Comparison of ENCODE assay signal across 8 mouse cellular contexts in the genomic region with DNA sequence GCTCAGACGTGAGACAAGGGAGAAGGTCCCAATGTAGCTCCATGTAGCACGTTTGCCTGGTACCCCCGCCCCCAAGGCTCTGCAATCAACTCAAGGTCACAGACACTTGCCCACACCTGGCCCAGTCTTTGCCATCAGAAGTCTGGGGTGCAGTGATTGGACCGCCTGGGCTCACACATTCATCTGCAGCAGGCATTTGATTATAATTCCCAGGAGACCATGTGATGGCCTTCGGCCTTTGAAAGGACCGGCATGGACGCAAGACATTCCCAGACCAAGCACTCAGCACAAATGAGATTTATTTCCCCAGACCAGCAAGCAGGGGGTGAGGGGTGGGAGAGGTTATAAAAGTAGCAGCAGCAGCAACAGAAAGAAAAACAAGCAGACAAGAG. TPM values are rescaled to one million over a fixed set of nuclear protein-coding genes. Genes with fewer than 3 reads are reported as not detected.
DNase-seq lines count a peak whose midpoint lies in the region; ATAC-seq lines count a peak whose summit lies in the region.

No protein-coding gene starts in this region.

- 13% methylated on average over 7 of the region's 7 CpGs for WGBS in lung, embryonic 15.5 days

- no peak overlapping the region for H3K4me3 ChIP-seq in lung, embryonic 15.5 days
- no peak overlapping the region for H3K4me3 ChIP-seq in brown adipose tissue, adult 24 weeks (ENCODE audit: insufficient read depth, low read depth, low read length)

- DNase-seq in lung, postnatal 36 days, result no peak
- peak; percentile 81 for DNase-seq in kidney, adult 18-20 months
- DNase-seq in lung, postnatal 4 days, result peak; percentile 48 to 59
- no peak for DNase-seq in gastrocnemius, postnatal 4 days (ENCODE audit: low spot score in 2 of 2)
- no peak for DNase-seq in thymus, adult 18-20 months

- peak overlapping the region; percentile 50; the same call in 1 of the 2 replicates for H3K4me2 ChIP-seq in lung, embryonic 15.5 days

- peaks cover 5% of the 10 kb centered on the region; the same call in 1 of the 2 replicates for H3K36me3 ChIP-seq in lung, embryonic 15.5 days

- no peaks in the 10 kb centered on the region for H3K27me3 ChIP-seq in lung, embryonic 15.5 days

- peak; percentile 37; the same call in 1 of the 2 replicates for ATAC-seq in lung, embryonic 15.5 days (ENCODE audit: borderline replicate concordance, extremely low read depth, low FRiP score, low TSS enrichment)
- ATAC-seq in megakaryocyte progenitor cell, adult 5-6 weeks (replicated peaks; ENCODE audit: poor library complexity), result no peak

- peak overlapping the region; percentile 88 for H3K27ac ChIP-seq in lung, embryonic 15.5 days
- H3K27ac ChIP-seq in brown adipose tissue, adult 24 weeks (replicated peaks; ENCODE audit: low read depth, low read length), result peak overlapping the region; percentile 97

- H3K9ac ChIP-seq in lung, embryonic 15.5 days, result no peak overlapping the region

- no peaks in the 10 kb centered on the region for H3K9me3 ChIP-seq in lung, embryonic 15.5 days

- H3K4me1 ChIP-seq in lung, embryonic 15.5 days, result peaks cover 21% of the 10 kb centered on the region
- H3K4me1 ChIP-seq in brown adipose tissue, adult 24 weeks (ENCODE audit: control insufficient read depth, insufficient read depth, insufficient read length, low read length), result peaks cover 14% of the 10 kb centered on the region

RNA-seq across cellular contexts. Expression of gene Tatdn2, which starts 6.8 kb away (rescaled TPM):
- 0.37 and 0.67 TPM in 2 replicates for polyA plus RNA-seq in lung, embryonic 15.5 days (2015; fragmentation: Nextera tagmentation; extraction: Ambion mirVana)
- polyA plus RNA-seq in brown adipose tissue, adult 24 weeks (2012; ENCODE audit: insufficient read depth, insufficient read length, missing spikeins), result 18.0 and 29.7 TPM in 2 replicates
- total RNA-seq in megakaryocyte progenitor cell, adult 5-6 weeks (2015), result 21.3 and 24.4 TPM in 2 replicates
- total RNA-seq in megakaryocyte progenitor cell, adult 5-6 weeks (2017), result 108 and 112 TPM in 2 replicates
- 10 to 100 TPM; 39.9 to 45.0 TPM for total RNA-seq in gastrocnemius, postnatal 4 days (2021)

RNA-seq across cellular contexts. Expression of gene Ghrl, which starts 29.7 kb away (rescaled TPM):
- 0.72 TPM in 1 of 2 replicates, not detected in the other for polyA plus RNA-seq in lung, embryonic 15.5 days (2015; fragmentation: Nextera tagmentation; extraction: Ambion mirVana)
- not detected in 2 replicates for polyA plus RNA-seq in brown adipose tissue, adult 24 weeks (2012; ENCODE audit: insufficient read depth, insufficient read length, missing spikeins)
- 0.32 TPM in 1 of 2 replicates, not detected in the other for total RNA-seq in megakaryocyte progenitor cell, adult 5-6 weeks (2015)
- total RNA-seq in megakaryocyte progenitor cell, adult 5-6 weeks (2017), result 0.17 and 2.2 TPM in 2 replicates
- not detected for total RNA-seq in gastrocnemius, postnatal 4 days (2021)

RNA-seq across cellular contexts. Expression of gene Sec13, which starts 50.5 kb away (rescaled TPM):
- polyA plus RNA-seq in lung, embryonic 15.5 days (2015; fragmentation: Nextera tagmentation; extraction: Ambion mirVana), result 275 and 278 TPM in 2 replicates
- 66.1 and 99.8 TPM in 2 replicates for polyA plus RNA-seq in brown adipose tissue, adult 24 weeks (2012; ENCODE audit: insufficient read depth, insufficient read length, missing spikeins)
- 113 and 148 TPM in 2 replicates for total RNA-seq in megakaryocyte progenitor cell, adult 5-6 weeks (2015)
- total RNA-seq in megakaryocyte progenitor cell, adult 5-6 weeks (2017), result 157 and 159 TPM in 2 replicates
- total RNA-seq in gastrocnemius, postnatal 4 days (2021), result 100 to 1,000 TPM; 100 to 119 TPM

RNA-seq across cellular contexts. Expression of gene Irak2, which starts 51.7 kb away (rescaled TPM):
- 5.2 and 6.4 TPM in 2 replicates for polyA plus RNA-seq in lung, embryonic 15.5 days (2015; fragmentation: Nextera tagmentation; extraction: Ambion mirVana)
- polyA plus RNA-seq in brown adipose tissue, adult 24 weeks (2012; ENCODE audit: insufficient read depth, insufficient read length, missing spikeins), result 18.9 and 19.7 TPM in 2 replicates
- 4.9 and 10.8 TPM in 2 replicates for total RNA-seq in megakaryocyte progenitor cell, adult 5-6 weeks (2015)
- 20.9 and 30.4 TPM in 2 replicates for total RNA-seq in megakaryocyte progenitor cell, adult 5-6 weeks (2017)
- total RNA-seq in gastrocnemius, postnatal 4 days (2021), result 10 to 100 TPM in 1 of 2 experiments, 1 to 10 TPM in 1; 9.5 to 10.7 TPM

Comparison
In these comparisons a context has a peak if more than half of its experiments do, and no peak if none do; other contexts are left out.
1. DNase-seq: peak in kidney, adult 18-20 months (single experiment) and lung, postnatal 4 days (2 of 2); none in lung, postnatal 36 days (single experiment), gastrocnemius, postnatal 4 days (0 of 2) and thymus, adult 18-20 months (0 of 2).